Mouse (Mus musculus) embryonic facial prominence, embryonic 10.5 days (tissue): ENCODE measurements around the gene Trmt61a. TPM values are rescaled to one million over a fixed set of nuclear protein-coding genes. Genes with fewer than 3 reads are reported as not detected.
"Not testable (repeated sequence)": the region's sequence is repeated elsewhere in the genome, so short reads cannot be mapped to it uniquely, and the experiment has no call there.

Source experiments
- DNase-seq: peaks from one replicate; pipeline ENCODE4 v3.0.0-alpha.2; 2017; ENCODE audit warnings: low spot score
- H3K27ac ChIP-seq: fragments of 300-500 bp; sonication (generic); replicated peaks from 2 replicates; pipeline ENCODE4 v1.5.1; 2016; ENCODE audit warnings: mild to moderate bottlenecking
- H3K27me3 ChIP-seq: fragments of 300-500 bp; sonication (generic); replicated peaks from 2 replicates; pipeline ENCODE4 v1.6.1; 2016; ENCODE audit warnings: low read depth, mild to moderate bottlenecking; ENCODE audit not compliant: poor library complexity, severe bottlenecking
- H3K36me3 ChIP-seq: fragments of 300-500 bp; sonication (generic); replicated peaks from 2 replicates; pipeline ENCODE4 v1.6.1; 2016; ENCODE audit warnings: mild to moderate bottlenecking, moderate library complexity
- H3K4me1 ChIP-seq: fragments of 300-500 bp; sonication (generic); 2 replicates; pipeline ENCODE4 v1.6.1; 2016
- H3K4me3 ChIP-seq: fragments of 300-500 bp; sonication (generic); 2 replicates; pipeline ENCODE4 v1.5.1; 2016; ENCODE audit warnings: mild to moderate bottlenecking, moderate library complexity
- H3K9me3 ChIP-seq: fragments of 300-500 bp; sonication (generic); 2 replicates; pipeline ENCODE4 v1.6.1; 2016; ENCODE audit warnings: mild to moderate bottlenecking
- WGBS: fragments of 180-500 bp; shearing (Covaris S2); methylation state at CpG from one replicate; pipeline ENCODE4 v1.1.7; 2016; 5-methylcytosine and 5-hydroxymethylcytosine counted together
- polyA plus RNA-seq: library from polyadenylated mRNA; unstranded; fragments of >200 nt; fragmentation: Nextera tagmentation; extraction: Ambion mirVana; gene quantifications from 2 replicates; pipeline ENCODE4 v1.2.1, GENCODE M21; 2016

The Trmt61a gene
- polyA plus RNA-seq, result 17.7 and 19.6 TPM in 2 replicates

DNA sequence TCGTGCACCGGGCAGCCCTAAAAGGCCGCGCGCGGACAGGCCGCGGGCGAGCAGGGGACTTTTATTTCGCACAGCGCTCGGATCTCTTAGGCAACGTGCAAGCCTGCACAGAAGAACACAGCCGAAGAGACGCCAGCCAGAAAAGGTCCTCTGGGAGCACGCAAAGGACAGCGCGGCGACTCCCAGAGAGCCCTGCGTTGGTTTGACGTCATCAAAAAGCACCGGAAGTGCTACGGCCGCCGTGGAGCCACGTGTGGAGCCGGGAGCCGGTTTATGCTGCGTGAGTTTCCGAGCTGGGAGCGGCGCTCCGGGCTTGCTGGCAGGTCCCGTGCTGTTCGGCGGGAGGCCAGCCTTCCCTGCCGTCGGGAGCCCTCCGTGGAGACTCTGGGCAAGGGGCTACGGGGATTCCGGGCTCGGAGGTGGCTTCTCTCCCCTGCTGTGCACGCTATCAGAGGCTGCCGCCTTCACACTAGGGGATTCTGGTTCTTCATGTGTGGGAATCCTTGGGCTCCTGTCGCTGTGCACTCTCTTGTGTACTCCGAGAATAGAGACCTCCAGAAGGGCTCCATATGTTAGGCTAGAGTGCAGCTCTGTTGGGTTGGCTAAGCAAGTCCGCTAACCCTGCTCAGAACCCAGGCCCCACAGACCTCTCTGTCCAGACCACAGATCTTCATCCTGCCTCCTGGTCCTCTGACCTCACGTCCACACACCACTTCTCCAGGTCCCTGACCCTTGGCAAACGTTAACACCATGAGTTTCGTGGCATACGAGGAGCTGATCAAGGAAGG lies at the start of gene Trmt61a:
Gene Trmt61a, plus strand, starts transcription at position 224 of the 788 bp plus-strand sequence.
- Histone ChIP-seq H3K4me3 (peak within 1 kb of the TSS; percentile 76), H3K27me3 (peaks cover 33% of the 10 kb centered on the region), H3K27ac (peak within 1 kb of the TSS; percentile 93), H3K9me3 (no peaks in the 10 kb centered on the region), H3K4me1 (peaks cover 43% of the 10 kb centered on the region), H3K36me3 (peaks cover 34% of the 10 kb centered on the region)
- under 1% methylated on average over 51 of the region's 51 CpGs for WGBS
- peak; percentile 93 for DNase-seq

DNA sequence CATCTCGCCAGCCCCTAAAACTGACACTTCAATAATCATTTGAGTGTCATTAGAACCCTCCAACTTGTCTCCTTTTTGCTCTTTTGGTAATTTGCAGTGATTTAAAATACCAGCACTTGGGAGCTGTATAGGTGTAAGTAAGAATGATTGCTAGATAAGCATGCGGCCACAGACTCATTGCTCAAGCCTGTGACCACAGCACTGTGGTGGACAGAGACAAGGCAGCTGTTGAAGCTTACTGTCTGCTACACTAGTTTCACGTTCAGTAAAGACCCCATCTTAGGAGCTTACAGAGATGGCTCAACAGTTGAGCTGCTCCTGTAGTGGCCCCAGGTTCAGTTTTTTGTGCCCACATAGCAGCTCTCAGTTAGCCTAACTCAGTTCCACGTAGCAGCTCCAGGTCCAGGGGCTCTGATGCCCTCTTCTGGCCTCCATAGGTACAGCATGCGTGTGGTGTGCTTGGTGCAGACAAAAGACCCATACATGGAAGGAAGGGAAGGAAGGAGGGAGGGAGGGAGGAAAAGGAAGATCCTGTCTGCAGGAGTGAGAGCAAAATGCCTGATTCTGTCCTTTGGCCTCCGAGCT lies 29.8 kb upstream of the Trmt61a start:
- Histone ChIP-seq H3K27me3 (no peaks in the 10 kb centered on the region), H3K36me3 (peaks cover 97% of the 10 kb centered on the region), H3K27ac (0 out of 2 replicates have a peak overlapping the region, but pooled peaks have one; percentile 19), H3K4me3 (no peak overlapping the region), H3K4me1 (0 out of 2 replicates have a peak, but pooled peaks cover 5% of the 10 kb centered on the region), H3K9me3 (no peaks in the 10 kb centered on the region)
- peak; percentile 78 for DNase-seq
- WGBS, result 55% methylated on average over 6 of the region's 6 CpGs

DNA sequence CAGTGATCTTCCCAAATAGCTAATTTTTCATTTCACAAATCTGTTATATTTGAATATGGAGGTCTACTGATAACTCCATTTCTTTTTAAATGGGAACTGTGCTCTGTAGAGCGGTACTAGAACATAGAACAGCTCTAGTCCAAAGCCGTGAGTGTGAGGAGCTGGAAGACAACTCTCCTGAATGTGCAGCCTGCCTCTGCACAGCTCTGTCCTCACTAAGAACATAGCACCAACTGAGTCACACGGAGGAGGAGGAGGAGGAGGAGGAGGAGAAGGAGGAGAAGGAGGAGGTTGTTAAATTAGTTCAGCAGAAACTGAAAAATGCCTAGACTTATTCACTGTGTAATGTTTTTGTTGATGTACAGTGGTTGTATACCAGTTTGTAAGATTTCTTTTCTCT lies 25.0 kb upstream of the Trmt61a start:
- no peaks in the 10 kb centered on the region for H3K27me3 ChIP-seq
- H3K4me1 ChIP-seq, result 0 out of 2 replicates have a peak, but pooled peaks cover 5% of the 10 kb centered on the region
- no peak overlapping the region for H3K27ac ChIP-seq
- H3K4me3 ChIP-seq, result no peak overlapping the region
- 90% methylated on average over 3 of the region's 3 CpGs for WGBS
- no peak for DNase-seq
- no peaks in the 10 kb centered on the region for H3K9me3 ChIP-seq
- peaks cover 97% of the 10 kb centered on the region for H3K36me3 ChIP-seq

DNA sequence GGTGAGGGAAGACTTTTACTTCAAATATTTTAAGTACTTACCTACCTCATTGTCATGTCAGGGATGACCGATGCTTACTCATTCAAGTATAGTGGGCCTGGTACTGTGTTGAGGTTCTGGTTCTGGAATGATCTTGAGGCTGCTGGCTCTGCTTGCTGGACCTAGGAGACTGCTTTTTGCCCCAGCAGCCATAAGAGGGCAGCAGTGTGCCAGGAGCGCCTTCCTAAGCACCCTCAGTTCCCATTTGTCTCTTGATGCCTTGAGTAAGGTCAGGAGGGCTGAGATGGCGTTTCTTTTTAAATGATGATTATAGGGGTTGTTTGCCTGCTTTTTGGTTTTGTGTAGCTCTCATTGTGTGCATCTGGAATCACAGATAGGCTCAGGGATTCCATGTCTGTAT lies 24.5 kb upstream of the Trmt61a start:
- 55% methylated on average over 3 of the region's 3 CpGs for WGBS
- DNase-seq, result peak; percentile 63
- Histone ChIP-seq H3K4me1 (0 out of 2 replicates have a peak, but pooled peaks cover under 1% of the 10 kb centered on the region), H3K27me3 (no peaks in the 10 kb centered on the region), H3K36me3 (peaks cover 97% of the 10 kb centered on the region), H3K4me3 (no peak overlapping the region), H3K9me3 (no peaks in the 10 kb centered on the region), H3K27ac (no peak overlapping the region; the same call in 1 of the 2 replicates)

- H3K36me3 ChIP-seq, result peaks cover 98% of the 10 kb centered on the region
- no peaks in the 10 kb centered on the region for H3K27me3 ChIP-seq
- H3K4me1 ChIP-seq, result no peaks in the 10 kb centered on the region
- no peak overlapping the region for H3K4me3 ChIP-seq
- 96% methylated on average over 11 of the region's 11 CpGs for WGBS
- DNase-seq, result no peak
- H3K9me3 ChIP-seq, result no peaks in the 10 kb centered on the region
- H3K27ac ChIP-seq, result no peak overlapping the region
These were observed 22.2 kb upstream of the Trmt61a start for GRCm38 (mm10) chr12:111655695-111656094.

DNA sequence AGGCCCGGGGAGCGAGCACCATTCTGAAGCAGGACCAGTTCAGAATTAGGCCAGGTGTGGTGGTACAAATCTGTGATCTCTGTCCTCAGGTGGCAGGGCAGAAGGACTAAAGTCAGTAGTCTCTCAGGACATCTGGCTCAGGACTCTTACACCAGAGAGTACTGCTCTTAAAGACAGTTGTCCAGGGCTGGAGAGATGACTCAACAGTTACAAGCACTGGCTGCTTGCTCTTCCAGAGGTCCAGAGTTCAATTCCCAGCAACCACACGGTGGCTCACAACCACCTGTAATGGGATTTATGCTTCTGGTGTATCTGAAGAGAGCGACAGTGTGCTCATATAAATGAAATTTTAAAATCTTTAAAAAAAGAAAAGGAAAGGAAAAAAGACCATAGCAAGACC lies 18.6 kb upstream of the Trmt61a start:
- Histone ChIP-seq H3K27me3 (no peaks in the 10 kb centered on the region), H3K4me1 (peaks cover 13% of the 10 kb centered on the region), H3K27ac (no peak overlapping the region), H3K9me3 (no peaks in the 10 kb centered on the region), H3K4me3 (no peak overlapping the region), H3K36me3 (peaks cover 90% of the 10 kb centered on the region)
- 93% methylated on average over 4 of the region's 4 CpGs for WGBS
- no peak for DNase-seq

DNA sequence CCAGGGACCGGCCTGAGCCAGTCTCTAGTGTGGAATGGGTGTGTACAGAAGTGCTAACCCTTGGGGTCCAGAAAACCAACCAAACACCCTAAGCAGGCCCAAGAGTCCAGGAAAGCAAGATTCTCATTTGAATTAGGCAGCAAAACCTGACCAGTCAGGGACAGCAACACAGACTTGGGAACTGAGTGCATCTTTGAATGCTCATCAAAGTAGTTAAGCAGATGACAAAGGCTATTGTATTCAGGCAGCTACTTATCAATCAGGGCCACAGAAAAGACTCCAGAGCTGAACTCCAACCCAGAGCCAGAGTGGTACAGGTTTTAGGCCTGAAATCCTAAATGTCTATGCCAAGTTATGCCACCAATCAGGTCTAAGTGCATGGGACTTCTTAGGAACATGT lies 17.3 kb upstream of the Trmt61a start:
- Histone ChIP-seq H3K9me3 (no peaks in the 10 kb centered on the region), H3K27me3 (no peaks in the 10 kb centered on the region), H3K4me1 (peaks cover 15% of the 10 kb centered on the region), H3K4me3 (no peak overlapping the region), H3K27ac (no peak overlapping the region), H3K36me3 (peaks cover 88% of the 10 kb centered on the region)
- no peak for DNase-seq
- 92% methylated on average over 1 of the region's 1 CpGs for WGBS

GRCm38 (mm10) chr12:111661554-111661953 lies 16.4 kb upstream of the Trmt61a start:
- not testable (repeated sequence) for H3K27me3 ChIP-seq, DNase-seq, H3K9me3 ChIP-seq, H3K4me3 ChIP-seq, H3K27ac ChIP-seq
- H3K36me3 ChIP-seq, result peaks cover 79% of the 10 kb centered on the region
- WGBS, result 97% methylated on average over 11 of the region's 11 CpGs
- peaks cover 15% of the 10 kb centered on the region for H3K4me1 ChIP-seq

DNA sequence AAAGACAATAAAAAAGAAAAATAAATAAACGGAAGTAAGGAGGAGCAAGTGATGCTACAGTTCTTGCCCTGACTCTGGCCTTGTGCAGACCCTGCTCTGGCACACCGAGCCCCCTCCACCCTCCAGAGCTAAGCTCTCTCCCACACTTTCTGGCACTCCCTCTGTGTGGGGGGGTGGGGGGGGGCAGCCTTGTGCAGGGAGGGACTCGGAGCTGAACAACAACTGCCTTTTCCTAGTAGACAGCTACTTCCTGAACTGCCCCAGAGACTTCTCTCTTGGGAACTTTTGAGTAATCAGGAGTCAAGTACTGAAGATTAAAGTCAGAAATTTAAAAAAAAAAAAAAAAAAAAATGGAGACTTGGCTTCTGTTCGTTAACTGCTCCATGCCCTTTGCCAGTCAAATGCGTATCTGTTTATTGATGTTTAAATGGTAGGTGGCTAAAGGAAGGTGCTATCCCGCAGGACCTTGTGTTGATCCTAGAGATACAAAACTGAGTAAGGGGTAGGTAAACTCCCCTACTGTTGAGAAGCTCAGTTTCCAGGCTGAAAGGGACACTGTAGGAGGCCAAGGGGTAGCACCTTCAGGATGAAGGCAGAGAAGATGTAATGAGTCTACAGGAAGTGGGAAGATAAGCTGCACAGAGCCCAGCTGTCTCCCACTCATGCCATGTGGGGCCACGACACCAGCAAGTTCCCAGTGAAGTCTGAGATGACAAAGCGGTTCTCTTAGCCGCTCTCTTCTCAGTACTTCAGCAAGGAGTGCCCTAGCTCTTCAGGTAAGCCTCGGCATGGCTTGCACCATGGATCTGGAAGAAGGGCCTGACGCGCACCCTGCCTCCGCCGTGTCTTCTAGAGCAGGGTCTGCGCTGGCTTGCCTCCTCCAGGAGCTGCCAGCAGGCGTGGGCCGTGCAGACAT lies 14.4 kb upstream of the Trmt61a start:
- H3K9me3 ChIP-seq, result no peaks in the 10 kb centered on the region
- peak overlapping the region; percentile 76 for H3K27ac ChIP-seq
- no peaks in the 10 kb centered on the region for H3K27me3 ChIP-seq
- peaks cover 60% of the 10 kb centered on the region for H3K36me3 ChIP-seq
- no peak for DNase-seq
- 0 out of 2 replicates have a peak overlapping the region, but pooled peaks have one; percentile 6 for H3K4me3 ChIP-seq
- WGBS, result 72% methylated on average over 17 of the region's 17 CpGs
- H3K4me1 ChIP-seq, result peaks cover 21% of the 10 kb centered on the region

DNA sequence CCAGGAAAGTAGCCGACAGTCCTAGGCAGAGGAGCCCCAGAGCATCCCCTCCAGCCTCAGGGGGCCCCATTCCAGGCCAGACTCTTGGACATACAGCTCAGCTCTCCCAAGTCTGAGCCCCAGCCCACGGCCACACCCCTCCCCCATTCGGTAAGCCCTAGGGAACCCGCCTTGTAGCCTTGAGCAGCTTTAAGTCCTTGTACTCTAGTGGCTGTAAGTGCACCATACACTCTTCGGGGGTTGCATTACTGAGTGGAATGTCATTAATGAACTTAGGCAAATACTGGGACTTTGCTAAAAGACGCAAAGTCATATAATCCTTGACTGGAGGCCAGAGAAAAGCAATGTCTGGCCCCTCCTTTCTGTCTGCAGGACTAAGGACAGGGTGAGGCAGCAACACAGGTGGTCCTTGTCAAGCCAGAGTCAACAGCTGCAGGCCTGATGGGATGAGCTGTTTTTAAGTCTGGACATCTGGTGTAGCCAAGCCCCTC lies 13.7 kb upstream of the Trmt61a start:
- Histone ChIP-seq H3K9me3 (no peaks in the 10 kb centered on the region), H3K4me1 (peaks cover 28% of the 10 kb centered on the region), H3K27ac (peak overlapping the region; percentile 76), H3K4me3 (0 out of 2 replicates have a peak overlapping the region, but pooled peaks have one; percentile 6), H3K36me3 (peaks cover 55% of the 10 kb centered on the region), H3K27me3 (peaks cover 4% of the 10 kb centered on the region)
- DNase-seq, result no peak
- 46% methylated on average over 6 of the region's 6 CpGs for WGBS

GRCm38 (mm10) chr12:111665041-111665880 lies 12.6 kb upstream of the Trmt61a start:
- Histone ChIP-seq H3K36me3 (peaks cover 54% of the 10 kb centered on the region), H3K9me3 (no peaks in the 10 kb centered on the region), H3K27me3 (peaks cover 15% of the 10 kb centered on the region), H3K27ac (no peak overlapping the region), H3K4me3 (no peak overlapping the region), H3K4me1 (peaks cover 39% of the 10 kb centered on the region)
- 88% methylated on average over 13 of the region's 13 CpGs for WGBS
- DNase-seq, result no peak
